Mouse (Mus musculus): ENCODE data around the gene Daxx. TPM values are rescaled to one million over a fixed set of nuclear protein-coding genes. Genes with fewer than 3 reads are reported as not detected.

The Daxx gene
- polyA plus RNA-seq, 1 experiment from 2014 or later = 55.9 TPM

DNA sequence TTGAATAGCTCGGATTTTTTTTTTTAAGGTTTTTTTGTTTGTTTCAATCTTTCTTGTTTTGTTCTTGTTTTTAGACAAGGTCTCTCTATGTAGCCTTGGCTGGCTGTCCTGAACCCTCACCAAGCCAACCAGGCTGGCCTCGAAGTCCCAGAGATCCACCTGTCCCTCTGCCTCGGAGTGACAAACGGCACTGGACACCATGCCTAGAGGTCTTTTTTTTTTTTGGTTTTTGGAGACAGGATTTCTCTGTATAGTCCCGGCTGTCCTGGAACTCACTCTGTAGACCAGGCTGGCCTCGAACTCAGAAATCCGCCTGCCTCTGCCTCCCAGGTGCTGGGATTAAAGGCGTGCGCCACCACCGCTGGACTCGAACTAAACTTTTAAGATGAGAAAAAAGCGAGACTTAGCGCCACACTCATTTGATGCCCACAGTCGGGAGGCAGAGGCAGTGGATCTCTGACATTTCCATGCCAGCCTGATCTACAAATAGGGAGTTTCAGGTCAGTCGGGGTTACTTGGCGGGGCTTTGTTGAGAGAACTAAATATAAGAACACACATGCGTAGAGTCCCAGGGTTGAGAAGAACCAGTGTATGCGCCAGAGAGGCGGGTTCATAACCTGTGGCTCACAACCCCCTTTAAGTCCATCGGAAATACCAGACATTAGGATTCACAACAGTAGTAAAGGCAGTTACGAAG is 19.2 kb downstream of the Daxx start:
- Histone ChIP-seq H3K4me3 (peak overlapping the region; percentile 93), H3K4me2 (peak overlapping the region; percentile 99), H3K9me3 (no peaks in the 10 kb centered on the region), H3K27ac (replicated peaks) (peak overlapping the region; percentile 97; the same call in 1 of the 2 replicates), H3K9ac (peak overlapping the region; percentile 74), H3K36me3 (0 out of 2 replicates have a peak, but pooled peaks cover 9% of the 10 kb centered on the region), H3K4me1 (replicated peaks) (peaks cover 29% of the 10 kb centered on the region), H3K27me3 (no peaks in the 10 kb centered on the region)
- WGBS = 63% methylated on average over 21 of the region's 21 CpGs
- ATAC-seq (ENCODE audit: low FRiP score, low read depth) = no peak

DNA sequence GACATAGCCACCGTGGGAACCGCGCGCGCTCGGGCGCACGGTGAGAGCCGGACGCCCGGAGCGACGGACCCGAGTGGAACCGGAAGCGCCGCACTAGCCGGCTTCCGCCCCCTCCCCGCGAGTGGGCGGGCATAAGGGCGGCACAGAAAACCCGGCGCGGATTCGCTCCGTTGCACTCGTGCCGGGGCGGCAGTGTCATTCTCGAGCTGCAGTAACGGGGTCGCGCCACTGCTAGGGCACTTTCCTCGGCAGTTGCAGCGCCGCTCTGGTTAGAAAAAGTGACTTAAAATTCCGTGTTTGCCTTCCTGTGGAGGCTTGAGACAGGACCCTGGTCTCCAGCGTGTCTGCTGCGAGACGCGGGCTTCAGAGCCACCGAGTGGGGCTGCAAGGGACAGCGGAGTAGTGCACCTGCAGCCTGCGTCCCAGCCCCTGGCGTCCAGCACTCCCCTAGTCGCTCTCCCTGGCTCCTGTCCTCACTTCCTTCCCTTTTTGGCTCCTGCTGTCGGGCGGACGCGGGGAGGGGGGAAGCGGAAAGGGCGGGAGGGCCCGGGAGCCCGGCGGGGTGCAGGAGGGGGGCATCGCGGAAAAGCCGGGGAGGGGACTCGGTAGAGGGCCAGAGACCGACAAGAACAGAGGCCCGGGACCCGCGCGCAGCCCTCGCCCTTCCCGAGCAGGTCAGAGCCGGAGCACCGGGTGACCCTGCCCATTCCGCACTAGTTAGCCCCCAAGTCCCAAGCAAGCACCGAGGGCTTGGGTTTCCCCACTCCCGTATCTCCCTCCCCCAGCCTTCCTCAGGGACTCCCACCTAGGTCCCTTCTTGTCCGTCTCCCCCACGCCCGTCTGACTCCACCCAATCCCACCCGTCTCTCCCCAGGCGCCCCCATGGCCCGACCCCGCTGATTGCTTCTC is 20.4 kb downstream of the Daxx start, which contains the start of gene Rgl2:
Rgl2 (plus strand) TSS at position 173 of the 909 bp plus-strand sequence.
- peak within 1 kb of the TSS; percentile 93 for H3K4me3 ChIP-seq
- ATAC-seq (ENCODE audit: low FRiP score, low read depth) = peak; percentile 85
- peaks cover 29% of the 10 kb centered on the region for H3K4me1 ChIP-seq (replicated peaks)
- 0 out of 2 replicates have a peak, but pooled peaks cover 10% of the 10 kb centered on the region for H3K36me3 ChIP-seq
- H3K27me3 ChIP-seq = no peaks in the 10 kb centered on the region
- H3K9ac ChIP-seq = peak within 1 kb of the TSS; percentile 88
- under 1% methylated on average over 75 of the region's 80 CpGs for WGBS
- H3K27ac ChIP-seq (replicated peaks) = peak within 1 kb of the TSS; percentile 97
- no peaks in the 10 kb centered on the region for H3K9me3 ChIP-seq
- H3K4me2 ChIP-seq = peak within 1 kb of the TSS; percentile 99

DNA sequence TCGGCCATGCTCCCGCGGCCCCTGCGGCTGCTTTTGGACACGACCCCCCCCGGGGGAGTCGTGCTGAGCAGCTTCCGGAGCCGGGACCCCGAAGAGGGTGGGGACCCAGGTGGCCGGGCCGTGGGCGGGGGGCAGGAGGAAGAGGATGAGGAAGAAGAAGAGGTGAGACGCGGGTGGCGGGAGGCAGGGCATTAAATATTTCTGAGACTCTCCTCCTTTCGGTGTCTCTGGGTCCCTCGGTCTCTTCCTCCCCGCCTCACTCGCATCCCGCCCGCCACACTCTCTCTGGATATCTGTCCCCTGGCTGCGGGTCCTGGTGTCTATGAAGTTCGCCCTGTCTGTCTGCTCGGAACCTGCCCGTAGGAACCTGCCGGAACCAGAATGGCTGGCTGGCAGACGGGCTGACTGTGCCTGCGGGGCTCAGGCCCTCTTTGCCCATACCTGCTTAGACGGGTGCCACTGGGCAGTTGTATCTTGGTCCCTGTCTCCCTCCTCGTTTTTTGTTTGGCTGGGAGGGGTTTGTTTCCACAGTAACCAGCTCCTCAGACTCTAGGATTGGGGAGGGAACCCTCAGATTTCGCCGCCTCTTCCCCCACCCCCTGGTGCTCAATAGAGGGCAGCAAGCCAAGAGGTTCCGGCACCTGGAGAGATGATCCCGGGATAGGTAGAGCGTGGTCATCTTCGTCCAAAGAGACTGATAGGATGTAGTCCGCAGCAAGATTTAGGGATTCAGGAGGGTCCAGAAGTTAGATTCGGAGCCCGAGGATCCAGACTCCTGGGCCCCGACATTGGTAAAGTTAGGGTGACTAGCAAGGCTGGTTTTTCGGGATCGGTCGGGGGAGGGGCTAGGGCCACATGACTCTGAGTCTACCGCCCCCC is 21.3 kb downstream of the Daxx start:
- peak overlapping the region; percentile 88 for H3K9ac ChIP-seq
- peak overlapping the region; percentile 97 for H3K27ac ChIP-seq (replicated peaks)
- 0 out of 2 replicates have a peak, but pooled peaks cover 10% of the 10 kb centered on the region for H3K36me3 ChIP-seq
- peak overlapping the region; percentile 99 for H3K4me2 ChIP-seq
- no peaks in the 10 kb centered on the region for H3K9me3 ChIP-seq
- ATAC-seq (ENCODE audit: low FRiP score, low read depth) = peak; percentile 16; the same call in 1 of the 2 replicates
- under 1% methylated on average over 40 of the region's 45 CpGs for WGBS
- H3K27me3 ChIP-seq = no peaks in the 10 kb centered on the region
- H3K4me1 ChIP-seq (replicated peaks) = peaks cover 29% of the 10 kb centered on the region
- H3K4me3 ChIP-seq = peak overlapping the region; percentile 93

DNA sequence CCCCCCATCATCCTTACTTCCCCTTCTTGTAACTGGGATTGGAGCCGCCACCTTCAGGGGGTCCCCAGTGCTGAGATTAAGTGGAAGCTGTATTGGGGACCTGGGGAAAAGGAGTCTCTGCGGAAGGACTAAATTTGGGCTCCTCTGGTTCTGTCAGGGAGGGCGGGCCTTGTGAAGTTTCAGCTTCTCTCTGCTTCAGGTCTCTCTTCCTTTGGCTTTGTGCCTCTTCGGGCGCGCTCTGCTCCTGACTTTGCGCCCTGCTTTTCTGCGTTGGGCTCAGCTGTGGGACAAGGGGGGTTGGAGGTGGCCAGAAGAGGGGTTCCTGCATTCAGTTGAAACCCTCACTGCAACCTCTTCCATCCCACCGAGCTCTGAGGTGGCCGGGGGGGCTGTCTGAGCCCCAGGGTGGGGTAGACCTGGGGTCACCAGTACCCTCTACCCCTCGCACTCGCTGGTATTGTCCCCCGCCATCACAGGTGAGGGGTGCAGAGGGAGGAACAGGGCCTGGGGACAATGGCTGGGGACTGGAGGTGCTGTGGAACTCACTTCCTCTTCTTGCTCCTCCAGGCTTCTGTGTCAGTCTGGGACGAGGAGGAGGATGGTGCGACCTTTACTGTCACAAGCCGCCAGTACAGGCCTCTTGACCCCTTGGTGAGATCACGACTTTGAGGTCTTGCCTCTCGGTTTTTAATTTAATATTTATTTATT is 22.1 kb downstream of the Daxx start:
- no peaks in the 10 kb centered on the region for H3K9me3 ChIP-seq
- H3K9ac ChIP-seq = peak overlapping the region; percentile 88
- peak overlapping the region; percentile 93 for H3K4me3 ChIP-seq
- ATAC-seq (ENCODE audit: low FRiP score, low read depth) = no peak
- H3K4me2 ChIP-seq = peak overlapping the region; percentile 99
- H3K27me3 ChIP-seq = no peaks in the 10 kb centered on the region
- H3K36me3 ChIP-seq = 0 out of 2 replicates have a peak, but pooled peaks cover 10% of the 10 kb centered on the region
- H3K4me1 ChIP-seq (replicated peaks) = peaks cover 29% of the 10 kb centered on the region
- 43% methylated on average over 18 of the region's 18 CpGs for WGBS
- H3K27ac ChIP-seq (replicated peaks) = peak overlapping the region; percentile 7; the same call in 1 of the 2 replicates

DNA sequence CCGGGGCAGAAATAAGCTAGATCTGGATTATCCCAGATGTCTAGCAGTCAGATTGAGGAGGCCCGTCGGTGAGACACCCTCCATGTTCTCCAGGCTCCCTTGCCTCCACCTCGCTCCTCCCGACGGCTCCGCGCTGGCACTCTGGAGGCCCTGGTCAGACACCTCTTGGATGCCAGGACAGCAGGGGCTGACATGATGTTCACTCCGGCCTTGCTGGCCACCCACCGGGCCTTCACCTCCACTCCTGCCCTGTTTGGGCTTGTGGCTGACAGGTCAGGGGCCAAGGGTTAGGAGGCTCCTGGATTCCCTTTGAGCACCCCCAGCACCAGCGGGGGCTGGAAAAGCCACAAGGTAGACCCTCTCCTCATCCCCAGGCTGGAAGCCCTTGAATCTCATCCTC is 22.7 kb downstream of the Daxx start:
- Histone ChIP-seq H3K4me2 (peak overlapping the region; percentile 99; the same call in 1 of the 2 replicates), H3K9me3 (no peaks in the 10 kb centered on the region), H3K4me1 (replicated peaks) (peaks cover 29% of the 10 kb centered on the region), H3K27ac (replicated peaks) (no peak overlapping the region), H3K4me3 (no peak overlapping the region), H3K27me3 (no peaks in the 10 kb centered on the region), H3K36me3 (peaks cover 14% of the 10 kb centered on the region; the same call in 1 of the 2 replicates), H3K9ac (no peak overlapping the region)
- ATAC-seq (ENCODE audit: low FRiP score, low read depth) = no peak
- 94% methylated on average over 11 of the region's 11 CpGs for WGBS

DNA sequence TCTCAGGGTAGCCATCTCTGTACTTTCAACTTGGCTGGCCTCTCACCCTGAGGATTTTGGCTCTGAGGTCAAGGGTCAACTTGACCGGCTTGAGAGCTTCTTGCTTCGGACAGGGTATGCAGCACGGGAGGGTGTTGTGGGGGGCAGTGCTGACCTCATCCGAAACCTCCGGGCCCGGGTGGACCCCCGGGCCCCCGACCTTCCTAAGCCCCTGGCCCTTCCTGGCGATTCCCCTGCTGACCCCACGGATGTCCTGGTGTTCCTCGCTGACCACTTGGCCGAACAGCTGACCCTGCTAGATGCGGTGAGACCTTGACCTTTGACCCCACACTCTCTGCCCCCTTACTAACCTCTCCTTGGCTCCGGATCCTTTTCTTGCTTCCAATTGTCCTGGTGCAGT is 23.2 kb downstream of the Daxx start:
- Histone ChIP-seq H3K27me3 (no peaks in the 10 kb centered on the region), H3K36me3 (peaks cover 17% of the 10 kb centered on the region; the same call in 1 of the 2 replicates), H3K4me1 (replicated peaks) (peaks cover 29% of the 10 kb centered on the region), H3K27ac (replicated peaks) (no peak overlapping the region), H3K4me3 (no peak overlapping the region), H3K9ac (no peak overlapping the region), H3K9me3 (no peaks in the 10 kb centered on the region), H3K4me2 (no peak overlapping the region)
- 93% methylated on average over 14 of the region's 14 CpGs for WGBS
- ATAC-seq (ENCODE audit: low FRiP score, low read depth) = no peak

DNA sequence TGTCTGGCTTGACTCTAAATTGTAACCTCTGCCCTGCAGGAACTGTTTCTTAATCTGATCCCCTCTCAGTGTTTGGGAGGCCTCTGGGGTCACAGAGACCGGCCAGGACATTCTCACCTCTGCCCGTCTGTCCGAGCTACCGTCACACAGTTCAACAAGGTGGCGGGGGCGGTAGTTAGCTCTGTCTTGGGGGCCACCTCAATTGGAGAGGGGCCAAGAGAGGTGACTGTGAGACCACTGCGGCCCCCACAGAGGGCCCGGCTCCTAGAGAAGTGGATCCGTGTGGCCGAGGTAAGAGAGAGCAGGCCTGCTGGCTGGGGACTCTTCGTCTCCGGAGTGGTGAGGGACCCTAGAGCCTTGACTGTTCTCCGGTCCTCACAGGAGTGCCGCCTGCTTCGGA is 23.8 kb downstream of the Daxx start:
- no peak overlapping the region for H3K4me2 ChIP-seq
- peaks cover 14% of the 10 kb centered on the region; the same call in 1 of the 2 replicates for H3K36me3 ChIP-seq
- no peak overlapping the region for H3K27ac ChIP-seq (replicated peaks)
- WGBS = 91% methylated on average over 15 of the region's 15 CpGs
- no peaks in the 10 kb centered on the region for H3K9me3 ChIP-seq
- H3K27me3 ChIP-seq = no peaks in the 10 kb centered on the region
- no peak overlapping the region for H3K9ac ChIP-seq
- H3K4me1 ChIP-seq (replicated peaks) = peaks cover 26% of the 10 kb centered on the region
- ATAC-seq (ENCODE audit: low FRiP score, low read depth) = no peak
- H3K4me3 ChIP-seq = no peak overlapping the region

DNA sequence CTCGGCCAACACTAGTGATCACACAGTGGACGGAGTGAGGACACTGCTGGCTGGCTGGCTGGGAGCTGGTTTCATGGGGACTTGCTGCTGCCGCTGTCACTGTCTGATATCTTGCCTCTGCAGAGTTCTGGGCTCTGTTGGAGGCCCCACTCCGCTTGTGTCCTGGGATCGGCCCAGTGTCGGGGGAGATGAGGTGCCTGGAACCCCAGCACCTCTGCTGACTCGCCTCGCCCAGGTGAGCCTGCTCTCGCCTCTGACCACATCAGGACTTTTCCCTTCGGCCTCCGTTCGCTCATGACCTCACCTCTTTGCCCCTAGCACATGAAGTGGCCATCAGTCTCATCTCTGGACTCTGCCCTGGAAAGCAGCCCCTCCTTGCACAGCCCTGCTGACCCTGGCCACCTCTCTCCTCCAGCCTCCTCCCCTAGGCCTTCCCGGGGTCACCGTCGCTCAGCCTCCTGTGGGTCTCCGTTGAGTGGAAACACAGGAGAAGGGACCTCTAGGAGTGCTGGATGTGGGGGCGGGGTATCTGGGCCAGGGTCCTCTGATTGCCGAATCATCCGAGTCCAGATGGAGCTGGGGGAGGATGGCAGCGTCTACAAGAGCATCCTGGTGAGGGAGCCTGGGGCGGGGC is 26.3 kb downstream of the Daxx start:
- WGBS = 88% methylated on average over 21 of the region's 21 CpGs
- no peak for ATAC-seq (ENCODE audit: low FRiP score, low read depth)

DNA sequence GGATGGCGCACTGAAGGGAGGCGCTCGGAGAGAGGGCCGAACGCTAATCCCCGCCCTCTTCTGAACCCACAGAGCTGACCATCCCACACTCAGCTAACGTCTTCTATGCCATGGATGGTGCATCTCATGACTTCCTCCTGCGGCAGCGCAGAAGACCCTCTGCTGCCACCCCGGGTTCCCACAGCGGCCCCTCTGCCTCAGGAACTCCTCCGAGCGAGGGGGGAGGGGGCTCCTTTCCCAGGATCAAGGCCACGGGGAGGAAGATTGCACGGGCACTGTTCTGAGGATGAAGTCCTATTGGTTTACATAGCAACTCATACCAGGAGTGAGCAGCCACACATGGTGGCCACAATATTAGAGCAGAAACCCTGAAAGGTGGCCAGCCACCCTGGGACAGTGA is 27.8 kb downstream of the Daxx start:
- WGBS = 88% methylated on average over 15 of the region's 15 CpGs
- H3K36me3 ChIP-seq = peaks cover 14% of the 10 kb centered on the region; the same call in 1 of the 2 replicates
- no peak for ATAC-seq (ENCODE audit: low FRiP score, low read depth)

More for the DNA sequence above, 26.3 kb downstream of the Daxx start:
- H3K9me3 ChIP-seq = no peaks in the 10 kb centered on the region
- no peak overlapping the region for H3K9ac ChIP-seq
- H3K36me3 ChIP-seq = peaks cover 14% of the 10 kb centered on the region; the same call in 1 of the 2 replicates
- H3K4me3 ChIP-seq = no peak overlapping the region
- no peak overlapping the region for H3K27ac ChIP-seq (replicated peaks)
- H3K4me1 ChIP-seq (replicated peaks) = peaks cover 22% of the 10 kb centered on the region
- no peak overlapping the region for H3K4me2 ChIP-seq
- H3K27me3 ChIP-seq = no peaks in the 10 kb centered on the region

DNA sequence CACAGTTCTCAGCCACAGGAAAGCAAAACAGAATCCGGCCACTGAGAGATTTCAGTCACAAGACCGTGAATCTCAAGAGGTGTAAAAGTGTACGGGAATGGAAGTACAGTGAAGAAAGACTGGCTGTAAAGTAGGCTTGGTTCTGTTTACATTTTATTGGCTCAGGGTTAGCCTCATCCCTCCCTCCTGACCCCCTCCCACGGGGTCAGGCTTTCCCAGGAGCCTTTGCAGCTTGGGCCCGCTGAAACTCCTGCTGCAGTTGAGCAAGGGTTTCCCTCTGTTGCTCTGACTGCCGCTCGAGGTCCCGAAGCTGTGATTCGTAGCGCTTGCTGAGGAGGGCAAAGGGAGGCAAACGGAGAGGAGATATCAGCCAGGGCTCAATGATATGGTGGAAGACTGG is 29.6 kb downstream of the Daxx start:
- WGBS = 86% methylated on average over 11 of the region's 11 CpGs
- no peak overlapping the region for H3K9ac ChIP-seq
- H3K4me1 ChIP-seq (replicated peaks) = peaks cover 23% of the 10 kb centered on the region
- no peaks in the 10 kb centered on the region for H3K27me3 ChIP-seq
- no peak for ATAC-seq (ENCODE audit: low FRiP score, low read depth)
- no peaks in the 10 kb centered on the region for H3K9me3 ChIP-seq
- no peak overlapping the region for H3K27ac ChIP-seq (replicated peaks)
- H3K4me2 ChIP-seq = peak overlapping the region; percentile 97
- peaks cover 11% of the 10 kb centered on the region; the same call in 1 of the 2 replicates for H3K36me3 ChIP-seq
- peak overlapping the region; percentile 85; the same call in 1 of the 2 replicates for H3K4me3 ChIP-seq

More for the DNA sequence above, 27.8 kb downstream of the Daxx start:
- Histone ChIP-seq H3K9me3 (no peaks in the 10 kb centered on the region), H3K27me3 (no peaks in the 10 kb centered on the region), H3K4me3 (no peak overlapping the region), H3K4me2 (no peak overlapping the region), H3K27ac (replicated peaks) (no peak overlapping the region), H3K9ac (no peak overlapping the region), H3K4me1 (replicated peaks) (peaks cover 23% of the 10 kb centered on the region)
